Mouse (Mus musculus) bone marrow, adult 2 months (tissue): ENCODE measurements around the gene Cnpy3. TPM values are rescaled to one million over a fixed set of nuclear protein-coding genes. Genes with fewer than 3 reads are reported as not detected.

Source experiments
- H3K27ac ChIP-seq: fragments of 200-500 bp; 2 replicates; pipeline ENCODE4 v1.5.1; 2012; ENCODE audit warnings: low read depth, mild to moderate bottlenecking, control low read depth, inconsistent platforms, low read length; ENCODE audit not compliant: control insufficient read depth, poor library complexity, insufficient read depth
- H3K4me1 ChIP-seq: fragments of 200-500 bp; 2 replicates; pipeline ENCODE4 v1.6.1; 2011; ENCODE audit warnings: low read length; ENCODE audit not compliant: control insufficient read depth, insufficient read depth
- H3K4me3 ChIP-seq: fragments of 200-500 bp; replicated peaks from 2 replicates; pipeline ENCODE3; 2011; ENCODE audit warnings: mild to moderate bottlenecking, low read depth, low read length, control low read depth; ENCODE audit not compliant: control insufficient read depth
- CTCF ChIP-seq: fragments of 200-500 bp; IDR thresholded peaks from 2 replicates; pipeline ENCODE4 v1.5.1; 2011; ENCODE audit warnings: low read length, control low read depth; ENCODE audit not compliant: control insufficient read depth, insufficient read depth
- POLR2A ChIP-seq: fragments of 200-500 bp; IDR thresholded peaks from 2 replicates; pipeline ENCODE4 v1.6.1; 2011; ENCODE audit warnings: low read depth, mild to moderate bottlenecking, control low read depth, low read length, borderline replicate concordance; ENCODE audit not compliant: control insufficient read depth
- WGBS: fragments of 180-500 bp; shearing (Covaris S2); methylation state at CpG from one replicate; pipeline ENCODE4 v1.1.7; 2018; 5-methylcytosine and 5-hydroxymethylcytosine counted together
- polyA plus RNA-seq: library from polyadenylated mRNA; stranded (reverse); fragments of >200 nt; gene quantifications from 2 replicates; pipeline ENCODE4 v1.2.4, GENCODE M21; 2011; ENCODE audit warnings: low replicate concordance; ENCODE audit not compliant: missing spikeins, insufficient read depth, insufficient read length

The Cnpy3 gene
- polyA plus RNA-seq, 1 experiment = 46.3 TPM

DNA sequence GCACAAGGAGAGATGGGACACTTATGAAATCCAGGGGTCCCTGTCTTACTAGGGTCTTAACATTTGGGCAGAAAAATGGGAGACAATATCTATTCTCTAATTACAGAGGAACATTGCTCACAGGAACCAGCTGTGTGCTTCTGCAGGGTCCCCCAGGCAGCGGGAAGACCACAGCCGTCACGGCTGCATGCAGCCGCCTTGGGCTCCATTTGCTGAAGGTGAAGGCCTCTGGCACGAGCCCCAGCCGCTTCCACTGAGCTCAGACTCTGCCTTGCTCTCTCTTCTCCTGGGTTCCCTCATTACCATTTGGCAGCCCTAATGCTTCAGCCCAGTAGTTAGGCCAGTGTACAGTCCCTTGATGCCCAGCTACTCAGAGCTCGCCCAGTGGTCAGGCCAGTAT, 30.9 kb downstream of the Cnpy3 start:
- Histone ChIP-seq H3K4me3 (no peak overlapping the region), H3K27ac (no peak overlapping the region), H3K4me1 (no peaks in the 10 kb centered on the region)
- TF ChIP-seq POLR2A = no peak
- no peak for TF ChIP-seq CTCF
- 85% methylated on average over 7 of the region's 7 CpGs for WGBS

GRCm38 (mm10) chr17:46714756-46715481, 37.1 kb downstream of the Cnpy3 start:
- WGBS = 87% methylated on average over 11 of the region's 11 CpGs
- TF ChIP-seq POLR2A = no peak
- H3K4me3 ChIP-seq = no peak overlapping the region
- H3K4me1 ChIP-seq = no peaks in the 10 kb centered on the region
- H3K27ac ChIP-seq = no peak overlapping the region

DNA sequence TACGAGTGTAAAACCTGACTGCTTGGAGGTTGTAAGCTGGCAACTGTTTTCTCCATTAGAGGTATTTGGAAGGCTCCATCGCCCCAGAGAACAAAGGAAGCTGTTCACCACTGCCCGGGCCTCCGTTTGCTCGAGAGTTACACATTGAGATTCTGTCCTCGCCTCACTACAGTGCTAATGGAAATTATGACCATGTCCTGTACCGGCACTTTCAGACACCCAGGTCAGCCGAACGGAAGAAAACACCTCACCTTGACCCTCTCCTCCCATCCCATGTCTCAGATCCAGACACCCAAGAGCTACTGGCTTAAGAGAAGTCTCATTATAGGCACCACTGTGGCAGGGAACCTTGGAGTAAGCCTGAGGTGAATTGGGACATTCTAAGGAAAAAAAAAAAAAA, 38.2 kb downstream of the Cnpy3 start:
- H3K4me3 ChIP-seq = no peak overlapping the region
- WGBS = 87% methylated on average over 9 of the region's 9 CpGs
- no peaks in the 10 kb centered on the region for H3K4me1 ChIP-seq
- H3K27ac ChIP-seq = no peak overlapping the region
- no peak for TF ChIP-seq POLR2A

GRCm38 (mm10) chr17:46712442-46712841, 39.6 kb downstream of the Cnpy3 start:
- H3K4me1 ChIP-seq = no peaks in the 10 kb centered on the region
- H3K4me3 ChIP-seq = peak overlapping the region; percentile 99
- 2% methylated on average over 7 of the region's 7 CpGs for WGBS
- no peak for TF ChIP-seq CTCF
- no peak for TF ChIP-seq POLR2A
- no peak overlapping the region for H3K27ac ChIP-seq

DNA sequence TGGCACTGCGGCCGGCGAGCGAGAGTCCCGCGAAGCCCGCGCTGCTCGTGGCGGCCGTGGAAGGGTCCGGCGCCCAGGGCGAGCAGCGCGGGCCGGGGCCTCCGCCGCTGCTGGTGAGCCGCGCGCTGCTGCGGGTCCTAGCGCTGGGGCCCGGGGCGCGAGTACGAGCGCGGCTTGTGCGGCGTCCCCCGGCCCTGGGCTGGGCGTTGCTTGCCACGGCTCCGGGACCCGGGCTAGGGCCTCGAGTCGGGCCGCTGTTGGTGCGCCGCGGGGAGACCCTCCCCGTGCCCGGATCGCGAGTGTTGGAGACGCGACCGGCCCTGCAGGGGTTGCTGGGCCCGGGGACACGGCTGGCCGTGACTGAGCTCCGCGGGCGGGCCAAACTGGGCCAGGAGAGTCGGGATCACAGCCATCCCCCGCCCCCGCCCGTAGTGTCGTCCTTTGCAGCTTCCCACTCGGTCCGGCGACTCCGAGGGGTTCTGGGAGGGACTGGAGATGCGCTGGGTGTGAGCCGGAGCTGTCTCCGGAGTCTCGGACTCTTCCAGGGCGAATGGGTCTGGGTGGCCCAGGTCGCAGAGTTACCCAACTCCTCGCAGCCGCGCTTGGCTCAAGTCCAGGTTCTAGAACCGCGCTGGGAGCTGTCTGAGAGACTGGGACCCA, 40.3 kb downstream of the Cnpy3 start:
- Histone ChIP-seq H3K4me1 (no peaks in the 10 kb centered on the region), H3K27ac (peak overlapping the region; percentile 88), H3K4me3 (peak overlapping the region; percentile 99)
- under 1% methylated on average over 74 of the region's 76 CpGs for WGBS
- TF ChIP-seq CTCF = no peak
- TF ChIP-seq POLR2A = peak; percentile 5; the same call in 1 of the 2 replicates

- H3K4me3 ChIP-seq = peak within 1 kb of the TSS; percentile 99
- WGBS = 6% methylated on average over 36 of the region's 36 CpGs
- TF ChIP-seq POLR2A = peak; percentile 65; the same call in 1 of the 2 replicates
- no peak for TF ChIP-seq CTCF
- H3K4me1 ChIP-seq = no peaks in the 10 kb centered on the region
- peak within 1 kb of the TSS; percentile 88 for H3K27ac ChIP-seq
Observed at GRCm38 (mm10) chr17:46710959-46711597, 40.9 kb downstream of the Cnpy3 start, which contains the start of gene Pex6. Gene Pex6 (plus strand): TSS chr17:46711463.

DNA sequence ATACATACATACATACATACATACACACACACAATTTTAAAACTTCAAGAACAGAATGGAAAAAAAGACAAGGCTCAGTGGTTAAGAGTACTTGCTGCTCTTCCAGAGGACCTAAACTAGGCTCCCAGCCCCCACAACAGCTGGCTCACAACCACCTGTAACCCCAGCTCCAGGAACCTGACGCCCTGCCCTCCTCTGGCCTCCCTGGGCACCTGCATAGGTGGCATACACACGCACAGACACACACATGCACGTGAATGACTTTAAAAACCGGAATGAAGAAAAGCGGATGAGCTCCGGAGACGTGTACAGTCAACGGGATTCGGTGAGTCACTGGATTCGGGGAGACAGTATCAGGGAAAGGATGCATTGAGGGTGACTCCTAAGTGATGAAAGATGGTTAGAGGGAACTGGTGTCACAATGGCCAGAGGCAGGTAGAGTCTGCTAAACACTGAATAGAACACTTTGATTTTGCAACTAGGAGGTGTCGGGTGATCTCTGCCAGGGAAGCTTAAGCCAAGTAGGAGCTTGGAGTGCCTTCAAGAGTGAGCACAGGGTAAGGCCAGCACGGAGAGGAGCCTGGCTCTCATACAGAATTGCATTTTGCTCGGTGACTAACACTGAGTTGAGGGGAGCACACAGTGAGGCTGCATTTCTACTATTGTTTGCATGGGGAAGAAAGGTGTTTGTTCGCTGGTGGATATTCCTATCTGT, 45.5 kb downstream of the Cnpy3 start:
- no peak overlapping the region for H3K27ac ChIP-seq
- WGBS = 89% methylated on average over 14 of the region's 14 CpGs
- peaks cover 4% of the 10 kb centered on the region for H3K4me1 ChIP-seq
- TF ChIP-seq POLR2A (no peak), CTCF (no peak)
- no peak overlapping the region for H3K4me3 ChIP-seq
